Mouse (Mus musculus) splenic B cell, adult 2 months (primary cell): ENCODE results near the gene Casp6.

ENCODE experiments used
- DNase-seq: peaks from one replicate; pipeline ENCODE4 v3.0.0-alpha.2; 2011; ENCODE audit warnings: low read depth, low spot score
- H3K27me3 ChIP-seq: 2 replicates; pipeline ENCODE4 v1.6.1; 2012; ENCODE audit warnings: mild to moderate bottlenecking, low read length, moderate library complexity, mixed read lengths; ENCODE audit not compliant: control insufficient read depth, poor library complexity, insufficient read depth, severe bottlenecking
- H3K36me3 ChIP-seq: 2 replicates; pipeline ENCODE4 v1.6.1; 2012; ENCODE audit warnings: mild to moderate bottlenecking, low read length, moderate library complexity, mixed read lengths; ENCODE audit not compliant: control insufficient read depth, poor library complexity, insufficient read depth, severe bottlenecking

Gene Casp6

GRCm38 (mm10) chr3:129940780-129941179 lies 39.6 kb downstream of the Casp6 start:
- DNase-seq, result no peak
- Histone ChIP-seq H3K36me3 (no peaks in the 10 kb centered on the region), H3K27me3 (no peaks in the 10 kb centered on the region)

- H3K36me3 ChIP-seq, result no peaks in the 10 kb centered on the region
Observed at GRCm38 (mm10) chr3:129941291-129941690, 40.1 kb downstream of the Casp6 start.

GRCm38 (mm10) chr3:129943813-129944212 lies 42.6 kb downstream of the Casp6 start:
- Histone ChIP-seq H3K27me3 (no peaks in the 10 kb centered on the region), H3K36me3 (no peaks in the 10 kb centered on the region)
- no peak for DNase-seq

More at GRCm38 (mm10) chr3:129941291-129941690, 40.1 kb downstream of the Casp6 start:
- no peaks in the 10 kb centered on the region for H3K27me3 ChIP-seq
- no peak for DNase-seq

GRCm38 (mm10) chr3:129946217-129946914 lies 45.1 kb downstream of the Casp6 start:
- H3K27me3 ChIP-seq, result no peaks in the 10 kb centered on the region
- H3K36me3 ChIP-seq, result no peaks in the 10 kb centered on the region
- DNase-seq, result no peak

- Histone ChIP-seq H3K27me3 (no peaks in the 10 kb centered on the region), H3K36me3 (no peaks in the 10 kb centered on the region)
- DNase-seq, result no peak
Observed at GRCm38 (mm10) chr3:129948359-129948758, 47.1 kb downstream of the Casp6 start.

- H3K27me3 ChIP-seq, result no peaks in the 10 kb centered on the region
- no peak for DNase-seq
Observed at GRCm38 (mm10) chr3:129949158-129949773, 48.0 kb downstream of the Casp6 start.

GRCm38 (mm10) chr3:129953296-129953695 lies 52.1 kb downstream of the Casp6 start:
- H3K27me3 ChIP-seq, result no peaks in the 10 kb centered on the region
- no peak for DNase-seq
- no peaks in the 10 kb centered on the region; the same call in 1 of the 2 replicates for H3K36me3 ChIP-seq

More at GRCm38 (mm10) chr3:129949158-129949773, 48.0 kb downstream of the Casp6 start:
- no peaks in the 10 kb centered on the region for H3K36me3 ChIP-seq

GRCm38 (mm10) chr3:129962533-129962932 lies 61.3 kb downstream of the Casp6 start:
- Histone ChIP-seq H3K36me3 (no peaks in the 10 kb centered on the region), H3K27me3 (no peaks in the 10 kb centered on the region)
- no peak for DNase-seq
